Mouse (Mus musculus) megakaryocyte, embryonic 14.5 days (primary cell): ENCODE results near the gene Etv1.

Source experiments
- FLI1 ChIP-seq: IDR thresholded peaks from 2 replicates; pipeline ENCODE4 v1.6.1; 2012; ENCODE audit warnings: low read length, inconsistent platforms, mixed read lengths
- GATA1 ChIP-seq: IDR thresholded peaks from 3 replicates; pipeline ENCODE4 v1.6.1; 2012; ENCODE audit warnings: mixed read lengths, low read length, inconsistent platforms, borderline replicate concordance

- no peak for TF ChIP-seq FLI1
- TF ChIP-seq GATA1 = no peak
Observed at GRCm38 (mm10) chr12:38843801-38844295, 64.7 kb downstream of the Etv1 start.
